Mouse (Mus musculus): ENCODE measurements at regions not wholly inside any gene's neighbourhood (a gene's known extent, or its start where the extent isn't known, plus 50 kb on each side); places are given as distances from the start of the nearest gene placed in this dataset.

DNA sequence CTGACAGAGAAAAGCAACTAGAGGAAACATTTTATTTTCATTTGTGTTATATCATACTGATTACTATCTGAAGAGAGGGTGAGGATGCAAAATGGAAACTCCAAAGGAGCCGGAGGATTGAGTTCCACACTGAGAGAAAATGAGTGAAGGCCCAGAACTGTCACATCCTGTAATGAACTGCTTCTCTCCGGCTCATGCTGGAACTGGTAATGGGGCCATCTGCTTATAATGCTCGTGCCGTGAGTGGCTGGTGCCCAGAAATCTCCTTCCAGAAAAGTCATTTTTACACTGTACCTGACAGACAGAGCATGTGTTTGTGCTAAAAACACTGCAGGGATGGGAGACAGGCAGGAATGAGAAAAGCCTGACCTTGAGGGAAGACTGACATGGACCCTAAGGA, 483.5 kb upstream of the Pkdcc start:
- no peak for TF ChIP-seq POLR2A (IDR thresholded peaks at IDR 0.05; ENCODE audit: extremely low read depth, insufficient read depth, low read length)
- TF ChIP-seq CTCF (IDR thresholded peaks at IDR 0.05; ENCODE audit: extremely low read depth, insufficient read depth, low read length), result no peak

Data from cortical plate, adult 2 months (tissue).